In genomic region chr5:138931836-138932235, GRCm38 (mm10) we compare ENCODE assay signal across 13 mouse cellular contexts.
DNase-seq lines count a peak whose midpoint lies in the region; ATAC-seq lines count a peak whose summit lies in the region.
"Had no signal": no experiment of that assay in that cellular context is flagged by ENCODE, and none has a peak within 500 bp of the region (broad histone marks: within the 10 kb centered on the region; RNA-seq: fewer than 3 reads in every experiment).

No protein-coding gene starts in this region.

- H3K27ac ChIP-seq in kidney, embryonic 14.5 days (ENCODE audit: low read depth, low read length): no peak overlapping the region
- peak overlapping the region; percentile 65; the same call in 1 of the 2 replicates for H3K27ac ChIP-seq in embryonic facial prominence, embryonic 15.5 days (replicated peaks)
- H3K27ac ChIP-seq in hindbrain, embryonic 14.5 days: no peak overlapping the region
- peak overlapping the region; percentile 73 for H3K27ac ChIP-seq in stomach, embryonic 15.5 days
- H3K27ac ChIP-seq: heart, embryonic 15.5 days; liver, embryonic 13.5 days had no signal

- peaks cover 31% of the 10 kb centered on the region for H3K4me1 ChIP-seq in kidney, embryonic 14.5 days (ENCODE audit: control insufficient read depth, insufficient read depth, low read length)
- H3K4me1 ChIP-seq in embryonic facial prominence, embryonic 15.5 days: peaks cover 35% of the 10 kb centered on the region
- H3K4me1 ChIP-seq in hindbrain, embryonic 14.5 days (replicated peaks; ENCODE audit: control insufficient read depth, insufficient read depth, low read length): peaks cover 25% of the 10 kb centered on the region
- H3K4me1 ChIP-seq in stomach, embryonic 15.5 days: peaks cover 28% of the 10 kb centered on the region

- no peak overlapping the region for H3K9ac ChIP-seq in kidney, embryonic 14.5 days (ENCODE audit: low read depth, low read length)
- no peak overlapping the region for H3K9ac ChIP-seq in embryonic facial prominence, embryonic 15.5 days
- 0 out of 2 replicates have a peak overlapping the region, but pooled peaks have one; percentile 11 for H3K9ac ChIP-seq in hindbrain, embryonic 14.5 days
- no peak overlapping the region for H3K9ac ChIP-seq in stomach, embryonic 15.5 days
- H3K9ac ChIP-seq: heart, embryonic 15.5 days; liver, embryonic 13.5 days had no signal

- DNase-seq in kidney, adult 8-10 months: no peak
- DNase-seq in hindbrain, embryonic 14.5 days (ENCODE audit: low spot score): no peak
- no peak for DNase-seq in right cerebral cortex, postnatal 4 days
- DNase-seq in layer of hippocampus, adult 18-20 months (ENCODE audit: low spot score in 2 of 2): no peak
- DNase-seq: cerebellum, postnatal 10 days; kidney, postnatal 14 days; liver, embryonic 13.5 days had no signal

- WGBS in kidney, embryonic 14.5 days: 28% methylated on average over 13 of the region's 13 CpGs
- WGBS in embryonic facial prominence, embryonic 15.5 days: 22% methylated on average over 13 of the region's 13 CpGs
- WGBS in hindbrain, embryonic 14.5 days: 9% methylated on average over 13 of the region's 13 CpGs
- 39% methylated on average over 13 of the region's 13 CpGs for WGBS in stomach, embryonic 15.5 days

- no peaks in the 10 kb centered on the region for H3K36me3 ChIP-seq in kidney, embryonic 14.5 days (ENCODE audit: control insufficient read depth, insufficient read depth, low read length)
- H3K36me3 ChIP-seq in embryonic facial prominence, embryonic 15.5 days: no peaks in the 10 kb centered on the region
- no peaks in the 10 kb centered on the region for H3K36me3 ChIP-seq in hindbrain, embryonic 14.5 days (replicated peaks; ENCODE audit: control insufficient read depth, insufficient read depth)
- H3K36me3 ChIP-seq in stomach, embryonic 15.5 days: no peaks in the 10 kb centered on the region
- H3K36me3 ChIP-seq: heart, embryonic 15.5 days; liver, embryonic 13.5 days had no signal

- H3K9me3 ChIP-seq in kidney, embryonic 14.5 days (ENCODE audit: control insufficient read depth, low read length): no peaks in the 10 kb centered on the region
- H3K9me3 ChIP-seq in embryonic facial prominence, embryonic 15.5 days (replicated peaks): no peaks in the 10 kb centered on the region
- H3K9me3 ChIP-seq in hindbrain, embryonic 14.5 days (ENCODE audit: control insufficient read depth, low read length): no peaks in the 10 kb centered on the region
- no peaks in the 10 kb centered on the region for H3K9me3 ChIP-seq in stomach, embryonic 15.5 days
- H3K9me3 ChIP-seq: heart, embryonic 15.5 days; liver, embryonic 13.5 days had no signal

- no peak overlapping the region for H3K4me3 ChIP-seq in kidney, embryonic 14.5 days (ENCODE audit: low read length)
- H3K4me3 ChIP-seq in embryonic facial prominence, embryonic 15.5 days (replicated peaks): no peak overlapping the region
- no peak overlapping the region for H3K4me3 ChIP-seq in hindbrain, embryonic 14.5 days (replicated peaks; ENCODE audit: low read length)
- no peak overlapping the region for H3K4me3 ChIP-seq in stomach, embryonic 15.5 days (replicated peaks)
- H3K4me3 ChIP-seq: heart, embryonic 15.5 days; liver, embryonic 13.5 days had no signal

- 0 out of 2 replicates have a peak overlapping the region, but pooled peaks have one; percentile 10 for H3K4me2 ChIP-seq in kidney, embryonic 14.5 days (replicated peaks; ENCODE audit: low read depth, low read length)
- no peak overlapping the region for H3K4me2 ChIP-seq in embryonic facial prominence, embryonic 15.5 days (replicated peaks)
- H3K4me2 ChIP-seq in hindbrain, embryonic 14.5 days (replicated peaks): no peak overlapping the region
- H3K4me2 ChIP-seq in stomach, embryonic 15.5 days: 0 out of 2 replicates have a peak overlapping the region, but pooled peaks have one; percentile 10
- H3K4me2 ChIP-seq: heart, embryonic 15.5 days; liver, embryonic 13.5 days had no signal

- no peak for ATAC-seq in kidney, embryonic 14.5 days (ENCODE audit: low FRiP score, low TSS enrichment)
- ATAC-seq in embryonic facial prominence, embryonic 15.5 days (ENCODE audit: insufficient number of reproducible peaks, low FRiP score, low TSS enrichment, low read depth): no peak
- no peak for ATAC-seq in hindbrain, embryonic 14.5 days (ENCODE audit: low FRiP score)
- no peak for ATAC-seq in stomach, embryonic 15.5 days (ENCODE audit: insufficient read depth, low FRiP score, low read depth)
- ATAC-seq: inflammation-experienced regulatory T-cells, adult 6 months had no signal

- H3K27me3 ChIP-seq in kidney, embryonic 14.5 days (ENCODE audit: control insufficient read depth, insufficient read depth, low read length): no peaks in the 10 kb centered on the region
- H3K27me3 ChIP-seq in embryonic facial prominence, embryonic 15.5 days: no peaks in the 10 kb centered on the region
- no peaks in the 10 kb centered on the region for H3K27me3 ChIP-seq in hindbrain, embryonic 14.5 days (ENCODE audit: control insufficient read depth, insufficient read depth, low read length)
- H3K27me3 ChIP-seq in stomach, embryonic 15.5 days (replicated peaks): no peaks in the 10 kb centered on the region
- H3K27me3 ChIP-seq: CH12.LX had no signal

Comparison
In these comparisons a context has a peak if more than half of its experiments do, and no peak if none do; other contexts are left out.
1. H3K27ac ChIP-seq: peak in embryonic facial prominence, embryonic 15.5 days (single experiment) and stomach, embryonic 15.5 days (single experiment); none in kidney, embryonic 14.5 days (single experiment) and hindbrain, embryonic 14.5 days (single experiment).
2. H3K4me2 ChIP-seq: peak in kidney, embryonic 14.5 days (single experiment) and stomach, embryonic 15.5 days (single experiment); none in embryonic facial prominence, embryonic 15.5 days (single experiment) and hindbrain, embryonic 14.5 days (single experiment).